Mouse (Mus musculus) activated CD4-positive, CD25-positive, alpha-beta regulatory T cell (primary cell): ENCODE results near the gene Samd9l. TPM values are rescaled to one million over a fixed set of nuclear protein-coding genes. Genes with fewer than 3 reads are reported as not detected.

Experiments
- polyA plus RNA-seq, 2 experiments: library from polyadenylated mRNA; unstranded; fragments of 100-300 nt; shearing (Covaris generic); gene quantifications; one replicate each; pipeline ENCODE4 v1.2.1; 2017

Samd9l gene
- polyA plus RNA-seq: 10 to 100 TPM; 68.6 to 96.9 TPM

GRCm38 (mm10) chr6:3399340-3400068 is at the start of gene Samd9l:
Gene Samd9l, minus strand, starts transcription at chr6:3399572.

Other genes with a start within 250 kb of the Samd9l start
- gene Hepacam2, start 98.7 kb upstream of the Samd9l start, polyA plus RNA-seq: 1 to 10 TPM in 1 of 2 experiments, under 1 TPM in 1; 0.61 to 1.2 TPM
- gene Vps50, start 98.8 kb upstream of the Samd9l start, polyA plus RNA-seq: 10 to 100 TPM; 15.4 to 26.1 TPM